Mouse (Mus musculus): Measurements from ENCODE around the gene Zfyve19.

Gene Zfyve19

DNA sequence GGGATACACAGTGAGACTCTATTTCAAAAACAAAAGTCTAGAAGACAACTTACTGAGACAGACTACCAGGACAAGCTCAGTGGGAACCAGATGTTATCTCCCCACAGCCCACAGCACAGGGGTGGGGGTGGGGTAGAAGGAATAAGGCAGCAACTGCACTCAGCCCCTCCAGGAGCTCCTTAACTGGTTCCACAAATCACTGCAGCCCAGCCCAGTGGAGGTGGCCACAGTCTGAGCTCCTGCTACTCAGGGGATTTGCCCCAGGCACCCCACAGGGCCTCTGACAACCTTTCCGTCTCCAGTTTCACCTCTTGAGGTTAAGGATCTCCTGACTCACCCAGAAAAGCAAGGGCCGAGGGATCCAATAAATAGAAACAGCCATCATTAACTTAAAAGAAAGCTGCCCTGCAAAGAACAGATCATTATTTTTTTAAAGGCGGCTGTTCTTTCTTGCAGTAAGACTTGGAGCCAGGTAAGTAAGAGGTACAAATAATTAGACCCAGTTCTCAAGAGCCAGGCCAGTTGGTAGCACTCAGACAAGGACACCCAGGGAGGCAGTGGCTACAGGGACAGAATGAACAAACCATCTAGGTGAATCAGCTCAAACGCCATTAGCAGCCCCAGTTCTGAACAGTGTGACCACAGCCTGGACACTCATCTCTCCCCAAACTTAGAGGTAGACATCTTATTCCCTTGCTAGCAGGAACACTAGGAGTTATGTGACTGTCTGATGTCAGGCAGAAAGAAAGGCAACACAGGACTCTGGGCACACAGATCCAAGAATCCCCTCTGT is 11.9 kb upstream of the Zfyve19 start:
- DNase-seq = no peak

DNA sequence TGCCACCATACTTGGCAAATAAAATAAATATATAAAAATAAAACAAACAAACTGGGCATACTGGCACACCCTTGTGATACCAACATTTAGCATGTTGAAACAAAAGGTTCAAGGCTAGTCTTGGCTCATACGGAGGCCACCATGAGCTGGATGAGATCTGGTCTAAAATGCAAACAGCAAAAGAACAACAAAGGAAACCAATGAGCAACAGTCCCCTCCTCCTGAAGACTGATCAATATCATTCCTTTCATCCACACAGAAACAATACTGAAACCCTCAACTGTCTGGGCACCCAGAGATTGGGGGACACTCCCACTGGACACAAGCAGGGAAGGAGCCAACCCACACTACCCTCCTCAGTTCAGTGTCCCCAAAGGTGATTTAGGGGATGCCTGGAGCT is 10.9 kb upstream of the Zfyve19 start:
- no peak for DNase-seq

DNA sequence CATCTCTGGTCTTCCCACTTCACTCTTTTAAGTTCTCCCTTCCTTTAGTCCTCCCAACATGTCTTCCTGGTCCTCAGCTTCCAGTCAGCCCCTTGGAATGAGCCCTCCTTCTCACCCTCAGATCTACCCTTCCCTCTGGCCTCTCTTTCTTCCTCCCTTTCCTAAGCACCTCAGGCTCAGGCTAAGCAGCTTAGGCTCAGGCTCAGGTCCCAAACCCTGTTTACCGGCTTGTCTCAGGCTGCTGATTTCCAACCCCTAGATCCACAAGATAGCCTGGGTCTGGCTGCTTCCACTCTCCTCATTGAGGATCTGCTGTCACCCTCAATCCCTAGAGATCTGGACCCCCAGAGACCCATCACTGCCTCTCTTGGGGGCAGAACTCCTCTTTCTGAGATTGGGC is 10.4 kb upstream of the Zfyve19 start:
- no peak for DNase-seq

DNA sequence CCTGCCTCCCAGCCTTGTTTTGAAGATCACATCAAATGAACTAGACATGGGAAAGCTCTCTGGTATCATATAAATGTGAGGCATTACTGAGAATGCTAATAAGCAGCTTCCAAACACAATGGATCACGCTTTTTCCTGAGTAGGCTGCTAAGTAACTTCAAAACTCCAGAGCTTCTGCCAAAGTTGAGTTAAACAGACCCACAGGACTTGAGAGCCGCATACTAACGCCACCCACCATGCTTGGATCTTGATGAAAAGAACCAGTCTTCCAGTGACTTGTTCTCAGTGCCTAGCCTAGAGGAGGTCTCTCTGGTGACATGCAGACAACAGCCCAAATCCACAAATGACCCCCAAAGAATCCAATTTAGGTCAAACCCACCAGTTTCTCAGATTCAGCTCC is 9.5 kb upstream of the Zfyve19 start:
- DNase-seq = no peak

DNA sequence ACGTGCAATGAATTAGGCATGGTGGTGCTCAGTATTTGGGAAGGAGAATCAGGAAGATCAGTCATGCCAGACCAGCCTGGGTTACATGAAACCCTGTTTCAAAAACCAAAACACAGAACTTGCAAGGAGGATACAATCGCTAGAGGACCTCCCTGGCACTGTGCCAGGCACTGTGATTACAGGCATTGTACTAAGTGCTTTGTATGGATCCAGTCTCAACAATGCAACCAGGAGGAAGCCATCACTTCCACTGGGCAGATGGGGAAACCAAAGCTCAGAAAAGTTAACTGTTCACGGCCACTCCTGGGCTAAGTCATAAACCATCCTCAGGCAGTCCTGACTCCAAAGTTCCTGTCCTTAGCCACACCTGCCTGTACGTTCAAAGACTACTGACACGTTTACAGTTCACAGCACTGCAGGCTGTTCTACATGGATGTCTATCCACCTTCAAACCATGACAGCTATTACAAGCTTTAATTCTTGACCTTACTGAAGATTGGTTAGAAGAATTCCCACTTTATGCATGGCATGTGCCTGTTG is 5.4 kb upstream of the Zfyve19 start:
- DNase-seq = peak; percentile 59

DNA sequence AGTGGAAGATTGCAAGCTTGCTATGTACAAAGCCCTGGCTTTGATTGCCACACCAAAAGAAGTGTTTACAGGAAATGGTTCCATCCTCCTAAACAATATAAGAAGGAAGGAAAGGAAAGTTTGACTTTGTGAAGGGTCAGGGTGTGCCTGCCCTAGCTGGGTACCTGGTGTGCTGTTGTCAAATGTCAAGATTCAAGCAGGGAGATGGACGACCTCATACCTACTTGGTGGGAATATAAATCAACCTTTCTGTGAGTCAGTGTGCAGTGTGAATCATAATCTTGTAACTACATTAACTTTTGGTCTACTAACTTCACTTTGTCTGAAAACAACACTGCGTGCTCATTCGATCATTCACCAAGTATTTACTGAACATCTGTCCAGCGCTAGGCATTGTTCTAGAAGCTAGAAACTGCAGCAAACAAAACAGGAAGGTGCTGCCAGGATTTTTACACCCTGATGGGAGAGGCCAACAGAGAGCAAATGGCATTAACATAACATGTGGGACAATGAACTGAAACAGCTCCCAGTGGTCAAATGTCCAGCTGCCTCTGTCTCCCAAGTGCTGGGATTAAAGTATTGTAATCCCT is 4.5 kb upstream of the Zfyve19 start:
- DNase-seq = peak; percentile 14

DNA sequence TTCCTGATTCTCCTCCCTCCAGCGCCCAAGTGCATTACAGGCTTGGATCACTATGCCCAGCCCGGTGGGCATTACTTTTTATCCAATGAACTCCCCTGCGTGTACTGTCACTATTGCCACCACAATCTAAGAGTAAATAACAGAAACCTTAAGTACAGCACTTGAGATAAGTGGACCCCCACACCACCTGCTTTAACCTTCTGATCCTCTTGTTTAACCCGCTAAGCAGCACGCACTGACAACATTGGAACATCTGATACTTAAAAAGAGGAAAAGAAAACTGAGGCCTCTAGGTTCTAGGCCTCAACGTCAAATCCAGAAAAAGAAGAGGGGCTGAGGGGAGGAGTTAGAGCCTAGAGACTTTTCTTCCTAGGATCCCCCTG is 465 bp upstream of the Zfyve19 start:
- no peak for DNase-seq

DNA sequence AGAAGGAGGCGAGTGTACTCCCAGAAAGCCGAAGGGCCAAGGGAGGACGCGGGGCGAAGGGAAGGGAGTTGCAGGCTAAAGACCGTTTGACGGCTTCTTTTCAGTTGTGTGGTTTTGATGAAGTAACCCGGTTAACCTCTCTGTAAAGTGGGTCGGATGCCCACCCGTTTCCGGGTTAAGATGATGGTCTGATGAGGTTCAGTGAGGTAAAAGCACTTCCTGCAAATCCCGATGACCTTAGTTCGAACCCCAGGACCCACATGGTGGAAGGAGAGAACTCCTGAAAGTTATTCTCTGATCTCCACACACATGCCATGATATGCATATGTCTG is 725 bp downstream of the Zfyve19 start:
- DNase-seq = no peak

DNA sequence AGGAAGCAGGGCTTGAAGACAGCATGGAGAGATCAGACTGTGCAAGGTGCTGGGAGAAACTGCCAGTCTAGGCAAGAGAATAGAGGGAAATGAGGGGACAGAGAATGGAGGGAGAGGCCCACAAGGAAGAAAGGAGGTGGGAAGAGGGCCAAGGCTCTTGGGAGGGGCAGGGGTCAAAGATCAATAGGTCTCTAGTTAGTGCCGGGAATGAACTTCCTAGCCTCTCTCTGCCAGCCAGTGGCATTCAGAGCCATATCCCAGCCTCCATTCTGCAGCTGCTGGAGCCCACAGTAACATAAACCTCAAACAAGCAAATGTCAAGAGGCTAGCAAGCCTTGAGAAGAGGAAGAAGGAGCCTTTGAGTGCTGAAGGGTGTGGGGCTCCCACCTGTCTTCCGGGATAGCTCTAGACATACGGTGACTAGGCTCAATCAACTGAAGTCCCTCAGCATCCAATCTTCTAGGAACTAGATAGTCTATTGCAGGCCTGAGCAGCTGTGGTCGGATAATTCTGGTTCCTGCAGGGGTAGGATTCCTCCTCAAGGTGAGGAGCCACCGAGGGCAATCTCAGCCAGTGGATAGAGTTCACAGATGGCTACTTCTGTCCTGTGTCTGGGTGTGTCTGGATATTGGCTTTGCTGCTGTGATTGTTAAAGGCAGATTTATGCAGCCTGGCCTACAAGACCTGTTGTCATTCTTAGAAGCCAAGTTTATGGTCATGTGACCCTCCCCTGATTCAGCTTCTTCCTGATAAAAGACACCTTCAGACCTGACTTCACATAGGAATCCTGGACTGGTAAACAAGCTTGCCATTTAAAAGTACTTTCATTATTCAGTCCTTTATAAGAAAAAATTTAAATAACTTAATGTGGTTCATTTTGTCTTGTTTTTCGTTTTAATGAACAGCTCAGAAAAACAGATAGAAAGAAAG is 21.6 kb downstream of the Zfyve19 start, which contains the start of gene Ppp1r14d:
Gene Ppp1r14d (minus strand): TSS at position 132 of the 930 bp plus-strand sequence.
- peak; percentile 44 for DNase-seq

DNA sequence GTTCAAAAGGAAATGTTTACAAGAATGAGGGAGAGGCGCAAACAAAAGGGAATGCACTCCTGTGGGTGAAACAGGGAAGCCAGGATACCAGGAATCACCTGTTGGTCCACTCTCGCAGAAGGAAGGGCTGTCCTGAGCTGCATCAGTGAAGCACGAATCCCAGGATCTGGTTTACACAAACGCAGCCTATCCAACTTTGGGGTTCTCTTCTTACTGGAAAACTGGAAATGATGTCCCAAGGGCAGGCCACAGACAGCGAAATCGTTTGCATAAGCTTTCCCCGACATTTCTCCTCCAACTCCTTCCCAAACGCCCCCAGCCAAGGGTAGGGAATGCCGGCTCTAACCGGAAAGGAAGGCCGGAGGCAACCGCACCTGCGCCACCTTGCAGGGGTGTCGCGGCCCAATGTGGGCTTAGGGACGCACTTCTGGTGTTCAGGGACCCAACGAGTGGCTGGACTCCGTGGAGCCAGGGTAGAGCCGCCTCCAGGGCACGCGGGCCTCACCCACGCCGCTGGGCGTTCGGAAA is 28.3 kb downstream of the Zfyve19 start:
- no peak for DNase-seq

DNA sequence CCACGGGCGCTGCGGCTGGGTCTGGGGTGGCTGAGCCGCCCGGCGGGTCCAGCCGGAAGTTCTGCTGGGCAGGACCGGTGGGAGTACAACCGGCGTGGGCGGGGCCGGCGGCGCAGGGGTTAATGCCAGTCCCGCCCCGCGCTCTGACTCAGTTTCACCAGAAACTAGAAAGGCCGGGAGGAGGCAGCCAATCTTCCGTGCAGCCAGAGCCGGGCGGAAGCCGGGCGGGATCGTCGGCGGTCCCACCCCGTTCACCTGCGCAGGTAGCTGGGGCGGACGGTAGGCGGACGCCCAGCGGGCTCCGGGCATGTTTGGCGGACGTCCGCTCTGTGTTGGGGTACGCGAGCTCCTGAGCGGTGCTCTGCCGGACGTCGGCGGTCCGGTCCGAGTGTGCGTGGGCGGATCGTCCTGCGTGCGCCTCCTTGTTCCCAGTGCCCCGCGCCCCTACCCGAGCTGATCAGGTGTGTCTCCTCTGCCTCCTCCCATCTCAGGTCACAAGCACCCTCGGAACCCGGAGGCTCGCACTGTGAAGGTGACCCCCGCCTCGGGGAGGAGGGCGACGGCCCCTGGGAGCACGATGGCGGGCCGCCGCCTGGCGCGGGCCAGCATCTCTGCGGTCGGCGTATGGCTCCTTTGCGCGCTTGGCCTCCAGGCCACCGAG is 28.9 kb downstream of the Zfyve19 start, which contains the start of gene Spint1:
Gene Spint1 (plus strand): TSS at position 153 of the 661 bp plus-strand sequence.
- peak; percentile 81 for DNase-seq

DNA sequence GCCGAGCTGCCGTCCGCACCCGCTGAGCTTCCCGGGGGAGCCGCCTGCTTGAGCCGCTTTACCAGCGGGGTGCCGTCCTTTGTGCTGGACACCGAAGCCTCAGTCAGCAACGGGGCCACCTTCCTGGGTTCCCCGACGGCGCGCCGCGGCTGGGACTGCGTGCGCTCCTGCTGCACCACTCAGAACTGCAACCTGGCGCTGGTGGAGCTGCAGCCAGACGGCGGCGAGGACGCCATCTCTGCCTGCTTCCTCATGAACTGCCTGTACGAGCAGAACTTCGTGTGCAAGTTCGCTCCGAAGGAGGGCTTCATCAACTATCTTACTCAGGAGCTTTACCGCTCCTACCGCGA is 29.4 kb downstream of the Zfyve19 start:
- peak; percentile 43 for DNase-seq

DNA sequence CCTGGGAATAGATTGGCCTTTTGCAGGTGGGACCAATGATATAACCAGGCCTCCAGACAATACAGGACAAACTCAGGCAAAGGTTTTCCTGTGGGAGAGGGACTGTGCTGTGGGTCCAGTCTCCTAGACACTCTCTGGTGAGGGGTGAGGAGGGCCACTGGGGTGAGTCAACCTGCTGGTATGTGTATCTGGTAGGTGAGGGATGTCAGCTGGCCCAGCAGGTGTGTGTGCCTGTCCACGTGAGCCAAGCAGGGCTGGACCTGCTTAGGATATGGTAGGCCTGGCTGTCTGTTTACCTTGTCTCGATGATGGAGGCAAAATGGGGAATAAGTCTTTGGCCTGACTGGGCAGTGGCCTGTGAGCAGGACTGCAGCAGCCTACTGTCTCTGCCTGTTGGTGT is 30.3 kb downstream of the Zfyve19 start:
- peak; percentile 39 for DNase-seq

DNA sequence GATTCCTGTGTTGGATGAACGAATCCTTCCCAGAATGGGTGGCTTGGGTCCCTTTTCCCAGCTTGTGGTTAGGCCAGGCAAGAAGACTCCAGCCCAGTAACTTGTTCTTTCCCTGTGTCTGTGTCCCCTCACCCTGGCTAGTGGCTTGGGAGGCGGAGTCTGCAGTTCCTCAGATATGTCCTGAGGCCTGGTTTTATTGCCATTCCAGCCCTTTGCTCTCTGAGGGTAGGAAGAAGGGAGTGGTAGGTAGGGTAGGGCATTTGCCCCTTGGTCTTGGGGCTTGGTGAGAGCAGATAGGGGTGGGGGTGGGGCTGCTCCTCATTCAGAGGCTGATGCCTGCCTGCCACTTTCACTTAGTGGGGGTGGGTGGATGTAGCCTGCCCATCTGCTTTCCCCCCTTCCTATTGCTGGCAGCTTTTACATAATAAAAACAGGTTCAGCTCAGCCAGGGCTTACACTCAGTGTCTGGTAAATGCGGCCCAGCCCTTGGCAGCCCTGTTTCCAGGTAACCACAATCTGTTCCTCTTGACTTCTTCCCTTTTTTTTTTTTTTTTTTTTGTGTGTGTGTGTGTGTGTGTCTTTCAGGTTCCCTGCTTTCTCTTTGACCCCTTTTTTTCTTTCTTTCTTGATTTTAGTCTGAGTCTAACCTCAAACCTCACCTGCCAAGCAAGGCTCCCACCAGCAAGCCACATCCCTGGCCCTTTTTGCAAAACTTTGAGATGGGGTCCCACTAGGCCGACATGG is 31.8 kb downstream of the Zfyve19 start:
- peak; percentile 29 for DNase-seq

DNA sequence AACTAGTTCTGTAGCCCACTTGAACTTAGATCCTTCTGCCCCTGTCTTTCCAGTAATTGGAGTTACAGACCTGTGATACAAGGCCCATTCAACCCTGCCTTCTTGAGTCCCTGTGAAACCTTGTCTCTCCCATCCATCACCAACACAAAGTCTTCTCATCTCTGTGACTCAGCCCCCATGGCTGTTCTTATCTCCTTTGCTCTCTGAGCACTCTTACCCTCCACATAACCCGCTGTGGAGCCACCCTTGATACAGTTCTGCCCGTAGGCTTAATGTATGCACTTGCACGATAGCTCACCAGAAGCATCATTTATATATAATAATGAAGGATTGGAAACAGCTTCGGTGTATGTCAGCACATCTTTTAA is 32.4 kb downstream of the Zfyve19 start:
- DNase-seq = no peak

DNA sequence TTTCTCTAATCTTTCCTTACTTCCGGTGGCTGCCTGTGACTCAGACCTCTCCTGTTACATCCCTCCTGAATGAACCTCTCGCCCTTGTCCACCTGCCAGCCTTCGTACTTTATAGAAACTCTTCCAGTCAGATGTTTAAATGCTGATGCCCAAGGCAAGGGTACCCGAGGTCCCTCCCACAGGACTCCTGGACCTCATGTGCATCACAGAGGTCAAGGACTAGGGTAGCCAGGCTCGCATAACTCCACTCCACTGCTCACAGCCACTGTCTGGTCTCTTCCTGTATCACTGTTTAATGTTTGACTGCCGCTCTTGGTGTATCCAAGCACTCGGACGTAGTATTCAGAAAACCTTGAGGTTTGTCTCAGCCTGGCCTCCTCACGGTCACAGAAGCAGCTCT is 34.1 kb downstream of the Zfyve19 start:
- DNase-seq = peak; percentile 76

DNA sequence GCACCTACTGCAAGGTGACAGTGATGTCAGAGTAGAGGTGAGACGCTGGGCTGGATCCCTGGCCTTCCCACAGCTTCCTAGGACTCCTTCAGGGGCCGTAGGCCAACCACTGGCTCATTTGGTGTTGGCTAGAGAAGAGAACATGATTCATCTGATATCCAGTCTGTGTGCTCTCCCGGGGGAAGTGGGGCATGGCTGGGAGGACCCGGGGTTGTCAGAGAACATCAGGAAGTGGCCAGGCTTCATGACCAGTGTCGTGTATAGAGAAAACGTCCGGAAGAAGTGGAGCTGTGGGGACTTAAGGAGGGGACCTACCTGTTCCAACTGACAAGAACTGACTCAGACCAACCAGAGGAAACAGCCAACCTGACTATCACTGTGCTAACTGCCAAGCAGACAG is 36.8 kb downstream of the Zfyve19 start:
- no peak for DNase-seq

DNA sequence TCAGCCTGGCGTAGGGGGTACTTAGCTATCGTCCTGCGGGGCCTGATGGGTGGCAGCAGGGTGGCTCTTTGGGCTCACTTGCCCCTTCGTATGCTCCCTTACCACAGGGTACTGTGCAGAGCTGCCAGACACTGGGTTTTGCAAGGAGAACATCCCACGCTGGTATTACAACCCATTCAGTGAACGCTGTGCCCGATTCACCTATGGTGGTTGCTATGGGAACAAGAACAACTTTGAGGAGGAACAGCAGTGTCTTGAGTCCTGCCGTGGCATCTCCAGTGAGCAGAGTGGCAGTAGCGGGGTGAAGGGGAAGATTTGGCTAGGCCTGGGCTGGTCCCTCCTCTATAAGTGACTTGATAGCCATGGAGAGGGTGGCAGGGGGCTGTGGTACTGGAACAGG is 39.5 kb downstream of the Zfyve19 start:
- no peak for DNase-seq

DNA sequence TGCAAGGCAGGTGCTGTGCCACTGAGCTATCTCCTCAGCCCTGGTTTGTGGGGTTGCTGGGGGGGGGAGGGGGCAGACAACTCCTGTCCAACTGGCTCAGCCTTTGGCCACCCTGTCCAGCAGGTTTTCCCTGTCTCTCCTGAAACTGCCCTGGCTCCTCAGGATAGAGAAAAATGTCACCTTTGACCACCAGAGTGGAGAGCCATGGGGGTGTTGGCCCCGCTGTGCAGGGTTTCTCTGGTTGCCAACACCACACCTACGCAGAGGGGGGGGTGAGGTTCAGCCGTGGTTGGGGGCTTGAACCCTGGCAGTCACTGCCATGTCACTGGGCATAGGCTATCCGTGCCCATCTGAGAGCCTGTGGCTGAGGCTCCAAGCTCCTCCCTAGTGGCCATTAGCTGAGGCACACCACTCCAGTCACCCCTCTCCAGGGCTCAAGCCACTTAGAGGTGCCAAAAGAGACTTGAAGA is 41.2 kb downstream of the Zfyve19 start:
- DNase-seq = peak; percentile 56

DNA sequence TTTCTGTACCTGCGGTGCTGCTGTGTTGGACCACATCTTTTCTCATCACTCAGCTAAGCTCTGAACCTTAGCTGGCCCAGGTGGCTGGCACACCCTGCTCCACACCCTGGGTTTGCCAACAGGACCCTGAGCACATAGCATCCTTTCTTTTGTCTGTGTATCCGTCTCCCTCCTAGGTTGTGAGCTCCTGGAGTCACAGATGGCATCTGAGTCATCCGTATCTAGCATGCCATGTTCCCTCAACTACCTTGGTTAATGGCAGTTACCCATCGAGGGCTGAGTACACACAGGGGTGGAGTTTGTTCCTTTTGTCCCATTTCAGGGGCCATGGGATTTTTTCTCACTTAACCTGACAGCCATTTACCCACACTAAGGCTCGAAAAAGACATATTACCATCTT is 42.0 kb downstream of the Zfyve19 start:
- no peak for DNase-seq

DNA sequence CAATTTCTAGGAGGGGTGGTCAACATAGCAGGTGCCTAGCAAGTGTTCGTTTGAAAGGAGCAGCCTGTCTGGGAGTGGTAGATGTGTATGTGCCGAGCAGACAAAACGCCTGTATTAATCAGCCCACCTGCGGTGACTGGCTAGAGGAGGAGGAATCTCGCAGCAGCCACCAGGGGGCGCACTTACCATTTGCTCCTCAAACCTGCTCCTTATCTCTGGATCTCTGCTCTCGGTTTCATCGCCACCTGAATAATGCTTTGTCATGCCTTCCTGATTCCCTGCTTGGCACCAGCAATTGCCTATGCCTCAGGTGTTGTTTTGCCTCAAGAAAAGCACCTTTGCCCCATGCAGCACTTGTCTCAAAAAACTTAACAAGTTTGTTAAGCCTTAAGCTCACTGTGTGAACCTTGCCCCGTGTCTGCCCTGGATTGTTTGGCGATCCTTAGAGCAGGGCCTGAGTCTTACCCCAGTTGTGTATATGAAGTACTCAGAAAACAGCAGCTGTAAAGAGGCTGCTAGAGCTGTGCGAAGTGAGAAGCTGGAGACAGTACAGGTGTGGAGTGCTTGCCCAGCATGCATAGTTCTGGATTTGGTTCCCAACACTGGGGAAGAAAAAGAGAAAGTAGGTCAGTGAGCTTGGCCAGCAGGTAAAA is 42.5 kb downstream of the Zfyve19 start:
- DNase-seq = peak; percentile 89
